Mouse (Mus musculus) c-Kit-negative CD71-positive TER-119-positive erythroid progenitor cells, embryonic 14.5 days (primary cell): ENCODE results near the gene Dusp14.

ENCODE experiments used
- DNase-seq: peaks from one replicate; pipeline ENCODE4 v3.0.0-alpha.2; 2013; ENCODE audit warnings: low read depth, low spot score

Gene Dusp14

DNA sequence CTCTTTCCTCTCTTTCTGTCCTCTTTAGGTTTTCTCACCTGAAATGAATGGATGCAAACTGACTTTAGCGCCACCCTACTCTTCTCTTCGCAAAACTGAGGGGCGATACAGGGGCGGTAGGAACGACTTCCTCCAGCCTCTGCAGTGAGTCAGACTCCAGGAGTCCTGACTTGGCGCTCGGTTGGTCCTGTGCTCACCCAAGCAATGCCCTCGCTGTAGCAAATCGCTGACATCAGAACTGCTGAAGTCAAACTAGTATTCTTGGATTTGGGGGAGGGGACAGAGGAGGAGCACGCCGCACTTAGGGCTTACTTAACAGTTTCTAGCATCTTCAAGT, at the start of gene Dusp14:
Dusp14 (minus strand) TSS at position 228 of the 337 bp plus-strand sequence.
- no peak for DNase-seq

DNA sequence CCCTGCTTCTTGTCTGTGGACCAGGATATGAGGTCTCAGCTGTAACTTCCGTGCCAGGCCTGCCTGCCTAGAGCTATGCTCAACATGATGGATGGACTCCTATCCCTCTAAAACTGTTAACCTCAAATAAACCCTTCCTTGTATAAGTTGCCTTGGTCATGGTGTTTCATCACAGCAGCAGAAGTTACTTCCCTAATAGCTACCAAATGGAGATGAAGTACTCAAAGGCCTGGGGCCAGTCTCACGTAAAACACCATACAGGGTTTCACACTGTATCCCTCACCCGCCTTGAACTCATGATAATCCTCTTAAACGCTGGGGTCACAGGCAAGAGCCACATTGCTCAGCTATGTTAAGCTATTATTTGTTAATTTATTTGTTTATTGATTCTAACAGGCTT, 48.4 kb upstream of the Dusp14 start:
- no peak for DNase-seq

DNA sequence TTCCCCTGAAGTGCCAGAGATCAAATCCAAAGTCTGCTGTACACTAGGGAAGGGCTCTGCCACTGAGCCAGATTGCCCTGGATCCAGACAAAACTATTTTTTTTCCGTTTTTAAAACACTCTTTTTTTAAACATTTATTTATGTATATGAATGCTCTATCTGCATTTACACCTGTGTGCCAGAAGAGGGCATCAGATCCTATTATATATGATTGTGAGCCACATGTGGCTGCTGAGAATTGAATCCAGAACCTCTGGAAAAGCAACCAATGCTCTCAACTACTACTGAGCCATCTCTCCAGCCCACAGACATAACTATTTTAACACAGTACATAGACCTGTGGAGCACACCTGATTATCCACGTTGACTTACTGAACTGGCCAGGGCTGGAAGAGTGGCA, 47.2 kb upstream of the Dusp14 start:
- no peak for DNase-seq

GRCm38 (mm10) chr11:84115646-84116045, 46.6 kb upstream of the Dusp14 start:
- no peak for DNase-seq

DNA sequence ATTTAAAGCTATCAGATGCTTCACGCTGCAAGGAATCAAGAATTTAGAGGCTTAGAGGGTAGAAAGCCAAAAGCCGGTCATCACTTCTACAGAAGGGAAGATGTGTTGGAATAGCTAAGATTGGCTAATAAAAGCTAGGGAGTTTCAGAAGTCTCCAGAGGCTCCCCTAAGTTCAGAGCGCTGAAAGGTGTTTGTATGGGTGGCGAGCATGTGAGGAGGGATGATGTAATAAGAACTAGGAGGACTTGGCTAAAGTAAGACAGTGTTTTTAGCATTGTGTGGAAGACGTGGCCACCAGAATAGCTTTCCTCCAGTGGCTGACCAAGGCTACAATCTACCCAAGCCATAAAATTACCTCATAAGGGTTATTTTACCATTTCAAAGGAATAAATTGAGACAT, 44.6 kb upstream of the Dusp14 start:
- no peak for DNase-seq

DNA sequence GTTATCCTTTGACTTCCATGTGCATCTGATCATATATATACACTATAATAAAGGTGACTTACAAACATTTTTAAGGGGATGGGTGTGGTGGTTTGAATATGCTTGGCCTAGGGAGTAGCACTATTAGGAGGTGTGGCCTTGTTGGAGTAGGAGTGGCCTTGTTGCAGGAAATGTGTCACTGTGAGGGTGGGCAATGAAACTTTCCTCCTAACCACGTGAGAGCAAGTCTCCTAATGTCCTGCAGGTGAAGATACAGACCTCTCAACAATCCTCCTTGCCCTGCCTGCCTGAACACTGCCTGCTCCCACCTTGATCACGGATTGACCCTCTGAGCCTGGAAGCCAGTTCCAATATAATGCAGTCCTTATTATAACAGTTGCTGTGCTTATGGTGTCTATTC, 38.1 kb upstream of the Dusp14 start:
- DNase-seq = no peak

DNA sequence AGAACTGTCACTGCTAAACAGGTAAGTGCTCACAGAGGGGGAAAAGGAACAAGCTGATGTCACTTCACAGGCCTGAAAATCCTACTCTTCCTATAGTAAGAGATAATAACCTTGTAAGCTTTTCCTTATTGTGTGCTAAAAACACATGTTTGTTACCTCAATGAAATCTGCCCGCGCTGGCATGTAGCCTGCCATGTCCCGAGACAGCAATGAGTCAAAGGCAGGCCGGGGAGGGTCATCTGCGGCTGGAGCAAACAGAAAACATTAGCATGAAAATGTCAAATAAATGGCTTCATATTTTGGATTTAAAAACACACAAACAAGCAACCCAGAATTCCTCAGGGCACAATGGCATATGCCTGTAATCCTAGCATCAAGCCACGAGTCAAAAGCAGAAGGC, 35.0 kb upstream of the Dusp14 start:
- no peak for DNase-seq

DNA sequence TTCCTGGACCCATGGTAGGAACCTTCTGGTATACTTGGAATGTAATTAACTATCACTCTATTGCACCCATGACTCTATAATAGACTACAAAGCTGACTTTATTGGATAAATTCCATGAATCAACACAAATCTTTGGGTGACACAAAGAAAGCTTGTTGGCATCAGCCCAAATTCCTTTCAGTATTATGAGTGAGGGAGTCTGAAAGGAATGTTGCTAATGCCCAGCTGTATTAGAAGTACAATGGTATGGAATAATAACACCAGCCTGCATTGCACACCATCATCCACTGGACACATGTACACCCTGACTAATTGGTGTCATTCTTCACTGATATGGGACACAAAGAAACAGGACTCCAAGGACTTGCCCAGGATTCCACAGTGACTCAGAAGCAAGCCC, 32.1 kb upstream of the Dusp14 start:
- no peak for DNase-seq

GRCm38 (mm10) chr11:84097251-84097998, 28.4 kb upstream of the Dusp14 start:
- DNase-seq = no peak

DNA sequence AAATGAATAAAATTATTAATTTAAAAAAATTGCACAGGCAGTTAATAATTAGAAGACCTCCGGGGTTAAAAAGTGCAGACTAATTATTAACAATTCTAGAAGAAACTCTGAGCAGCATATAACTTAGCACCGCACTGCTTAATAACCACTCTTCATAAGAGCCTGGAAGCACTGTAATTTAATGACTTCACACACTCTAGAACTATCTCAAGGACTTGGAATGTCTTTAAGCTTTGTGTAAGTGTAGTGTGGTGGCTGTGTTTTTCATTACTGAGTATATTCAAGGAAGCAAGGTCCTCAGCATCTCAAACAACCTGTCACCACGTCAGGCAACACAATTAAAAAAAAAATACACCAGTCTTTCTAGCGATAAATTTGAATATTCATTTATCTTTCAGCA, 26.0 kb upstream of the Dusp14 start:
- DNase-seq = no peak

DNA sequence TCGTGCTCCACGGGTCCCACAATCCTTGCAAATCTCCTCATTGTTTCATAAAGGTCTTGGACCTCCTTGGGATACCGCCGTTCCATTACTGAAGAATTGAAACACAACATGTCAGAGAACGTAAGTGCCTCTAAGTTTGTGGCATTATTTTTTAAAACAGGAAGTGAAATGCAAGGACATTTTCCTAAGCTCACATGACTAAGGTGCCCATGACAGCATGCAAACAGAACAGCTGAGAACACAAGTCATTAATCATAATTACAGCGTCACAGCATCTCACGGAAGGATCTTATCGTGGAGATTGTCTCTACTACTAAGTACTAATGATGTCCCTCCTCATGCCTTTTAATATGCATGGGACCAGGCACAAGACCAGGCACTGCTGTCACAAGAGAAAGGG, 21.5 kb upstream of the Dusp14 start:
- DNase-seq = no peak

DNA sequence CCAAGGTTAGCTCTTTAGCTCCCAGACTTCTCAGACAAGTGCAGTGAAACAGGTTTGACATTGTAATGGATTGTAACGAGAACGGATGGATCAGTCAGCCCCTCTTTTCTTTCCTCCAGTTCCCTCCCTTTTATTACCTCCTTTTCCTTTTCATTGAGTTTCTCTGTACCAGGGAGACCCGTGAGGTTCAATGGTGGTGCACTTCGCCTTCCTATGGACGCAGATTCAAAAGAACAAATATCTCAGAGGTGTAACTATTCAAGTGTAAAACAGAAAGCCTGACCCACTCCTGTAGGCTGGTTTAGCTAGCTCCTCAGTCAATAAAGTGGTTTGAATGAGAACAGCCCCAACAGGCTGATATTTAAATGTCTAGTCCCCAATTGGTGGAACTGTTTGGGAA, 12.8 kb upstream of the Dusp14 start:
- DNase-seq = no peak

GRCm38 (mm10) chr11:84080327-84080726, 11.3 kb upstream of the Dusp14 start:
- DNase-seq = no peak

DNA sequence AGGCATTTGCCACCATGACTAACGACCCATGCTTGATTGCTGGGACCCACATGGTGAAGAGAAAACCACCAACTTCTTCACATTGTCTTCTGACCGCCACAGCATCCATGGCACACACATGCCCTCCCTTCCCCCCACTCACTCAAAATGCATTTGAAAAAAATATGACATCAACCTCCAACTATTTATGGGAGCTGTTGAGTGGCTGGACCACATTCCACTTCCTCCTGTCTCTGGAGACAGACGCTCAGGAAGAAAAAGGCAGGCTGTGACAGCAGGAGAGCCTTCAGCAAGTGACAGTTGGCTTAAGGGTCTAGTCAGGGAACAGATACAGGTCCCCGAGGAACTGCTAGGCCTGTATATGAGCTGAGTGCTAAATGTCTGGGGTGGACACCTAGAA, 10.8 kb upstream of the Dusp14 start:
- DNase-seq = no peak

GRCm38 (mm10) chr11:84079361-84079760, 10.3 kb upstream of the Dusp14 start:
- DNase-seq = no peak

GRCm38 (mm10) chr11:84078601-84079000, 9.5 kb upstream of the Dusp14 start:
- no peak for DNase-seq

GRCm38 (mm10) chr11:84077008-84077407, 7.9 kb upstream of the Dusp14 start:
- DNase-seq = no peak

DNA sequence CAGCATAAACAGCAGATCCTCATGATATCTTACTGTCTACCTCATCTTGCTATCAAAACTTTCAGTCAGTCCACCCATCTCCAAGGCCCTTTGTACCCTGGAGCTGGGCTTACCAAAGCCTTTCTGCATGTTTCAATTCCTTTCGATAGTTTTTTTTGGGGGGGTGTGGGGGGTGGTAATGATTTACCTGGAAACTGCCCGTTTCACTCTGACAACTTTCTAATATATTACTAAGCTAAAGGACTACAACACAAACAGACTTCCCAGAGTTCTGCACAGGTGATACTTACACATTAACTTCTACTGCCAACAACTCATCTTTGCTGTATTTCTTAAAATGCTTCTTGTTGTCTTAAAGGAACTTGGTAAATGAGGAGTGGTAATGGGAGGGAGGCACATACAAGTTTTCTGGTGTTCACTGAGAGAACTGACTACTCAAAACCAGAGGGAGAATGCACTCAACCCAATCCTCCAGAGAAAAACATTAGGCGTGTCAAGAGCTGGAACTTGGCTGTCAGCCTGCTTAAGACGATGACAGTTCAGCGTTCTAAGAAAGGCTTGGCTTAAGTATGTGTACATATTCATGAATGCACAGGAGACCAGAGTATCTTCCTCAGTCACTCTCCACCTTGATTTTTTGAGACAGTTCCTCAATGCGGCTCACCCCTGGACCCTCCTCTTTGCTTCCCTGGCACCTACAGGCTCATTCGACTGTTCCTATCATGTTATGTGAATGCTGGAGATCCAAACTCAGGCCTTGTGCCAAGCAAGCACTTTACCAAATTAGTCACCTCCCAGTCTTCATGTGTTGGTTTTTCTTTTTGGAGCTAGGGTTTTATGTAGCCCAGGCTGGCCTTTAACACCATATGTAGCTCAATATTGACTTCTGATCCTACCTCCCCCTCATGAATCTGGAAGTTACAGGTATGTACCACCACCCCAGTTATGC, 5.0 kb upstream of the Dusp14 start:
- no peak for DNase-seq

DNA sequence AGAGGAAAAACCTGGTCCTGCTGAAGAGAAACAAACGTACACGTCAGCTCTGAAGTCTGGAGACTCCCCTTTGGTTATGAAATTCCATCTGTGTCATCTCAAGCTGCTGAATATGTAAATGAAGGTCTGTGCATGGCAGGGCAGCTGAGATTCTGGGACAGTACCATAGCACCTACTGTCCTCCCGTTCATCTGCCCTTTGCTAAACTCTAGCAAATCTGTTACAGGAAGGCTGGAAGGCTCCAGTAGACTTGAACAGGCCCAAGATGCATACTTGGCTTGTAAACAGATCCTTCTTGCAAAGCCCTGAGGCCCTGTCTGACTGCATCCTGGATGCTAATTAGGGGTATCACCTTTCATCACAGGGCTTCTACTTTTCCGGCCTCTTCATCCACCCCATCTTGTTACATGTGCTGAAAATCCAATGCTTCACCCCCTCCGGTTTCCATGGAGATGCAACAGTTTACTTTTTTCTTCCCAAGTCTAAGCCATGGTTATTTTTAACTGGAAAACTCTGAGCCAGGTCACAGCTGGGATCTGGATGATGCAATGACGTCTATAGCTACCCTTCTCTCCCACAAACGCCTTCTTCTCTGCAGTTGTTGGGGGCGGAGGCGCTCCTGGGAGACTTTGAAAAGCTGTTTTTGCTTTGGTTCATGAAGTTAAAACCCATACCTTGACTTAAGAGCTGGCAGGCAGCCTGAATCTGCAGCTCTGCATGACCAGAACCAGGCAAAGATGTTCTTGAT, 4.0 kb upstream of the Dusp14 start:
- no peak for DNase-seq

DNA sequence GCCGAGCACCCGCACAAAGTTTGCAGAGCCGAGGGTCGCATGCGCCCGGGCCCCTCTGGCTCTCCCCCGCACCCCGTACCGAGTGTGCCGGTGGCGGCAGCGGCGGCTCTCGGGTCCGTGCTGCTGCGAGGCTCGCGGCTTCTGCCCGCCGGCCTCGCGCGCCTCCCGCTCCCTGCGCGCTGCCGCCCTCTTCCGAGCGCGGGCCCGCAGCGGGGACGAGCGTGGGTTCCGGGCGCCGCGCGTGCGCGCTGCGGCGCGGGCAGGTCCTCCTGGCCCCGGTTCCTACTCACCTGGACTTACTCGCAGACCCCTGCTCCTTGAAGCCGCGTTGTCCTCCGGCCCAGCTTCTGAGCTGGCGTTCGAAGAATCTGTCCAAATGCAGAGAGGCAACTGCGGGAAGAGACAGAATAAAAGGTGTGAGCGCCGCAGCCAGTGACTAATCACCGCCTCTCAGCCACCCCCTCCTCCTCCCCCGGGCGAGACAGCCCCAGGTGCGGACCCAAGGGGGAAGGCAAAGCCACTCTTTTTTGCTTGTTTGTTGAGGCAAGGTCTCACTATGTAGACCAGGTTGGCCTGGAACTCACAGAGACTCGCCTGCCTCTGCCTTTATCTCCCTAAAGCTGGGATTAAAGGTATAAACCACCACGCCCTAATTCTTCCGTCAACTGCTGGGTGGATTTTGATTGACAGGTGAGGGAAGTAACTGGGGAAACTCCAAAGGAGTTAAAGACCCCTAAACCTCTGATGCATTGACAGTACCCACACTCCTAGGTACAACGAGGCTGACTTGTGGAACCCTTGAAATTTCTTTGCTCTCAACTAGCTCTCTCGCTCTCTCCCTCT, 649 bp downstream of the Dusp14 start:
- no peak for DNase-seq

DNA sequence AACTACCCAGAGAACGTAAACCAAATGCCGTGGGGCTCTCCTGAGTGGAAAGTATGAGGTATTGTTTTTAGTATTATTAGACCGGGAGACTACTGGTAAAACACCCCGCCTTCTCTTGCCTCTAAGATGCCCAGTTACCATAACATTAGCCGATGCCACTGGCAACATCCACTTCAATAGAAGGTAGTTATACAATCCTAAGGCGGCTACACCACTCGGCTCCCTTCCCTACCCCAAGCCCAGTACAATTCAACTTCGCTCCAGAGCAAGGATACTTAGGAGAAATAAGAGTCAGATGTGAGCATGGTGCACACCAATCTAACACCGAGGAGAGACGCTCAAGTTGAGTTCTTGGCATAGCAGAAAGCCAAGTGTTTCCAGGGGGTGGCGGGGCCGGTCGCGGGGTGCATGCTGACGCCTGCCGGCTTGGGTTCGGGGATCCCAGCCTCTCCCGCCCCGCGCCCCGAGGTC, 1.3 kb downstream of the Dusp14 start:
- no peak for DNase-seq
